Mouse (Mus musculus) cerebellum, adult 18-20 months (tissue): ENCODE data around the gene Cd24a.

Source experiments
- DNase-seq, 2 experiments: peaks; one replicate each; pipeline ENCODE4 v3.0.0; 2021

Gene Cd24a

DNA sequence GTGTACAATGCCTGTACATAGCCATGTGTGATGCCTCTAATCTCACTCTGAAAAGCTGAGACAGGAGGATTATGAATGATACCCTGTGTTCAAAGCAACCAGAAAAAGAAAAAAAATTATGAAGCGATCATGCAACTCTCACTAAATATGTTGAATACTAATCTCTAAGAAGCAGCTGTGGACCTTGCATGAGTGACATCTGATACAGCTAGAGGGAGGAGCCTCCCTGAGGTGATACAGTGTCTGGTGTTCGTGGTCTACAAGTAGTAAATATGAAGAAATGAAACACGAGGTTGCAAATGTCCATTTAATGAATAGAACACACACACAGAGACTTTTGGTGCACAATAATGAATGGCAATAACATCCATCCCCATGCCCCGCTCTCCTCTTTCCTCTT is 52.5 kb downstream of the Cd24a start:
- DNase-seq: no peak

- no peak for DNase-seq
Observed at GRCm38 (mm10) chr10:43631049-43631448, 53.0 kb downstream of the Cd24a start.

GRCm38 (mm10) chr10:43631639-43632354 is 53.7 kb downstream of the Cd24a start:
- DNase-seq: no peak

- no peak for DNase-seq
Observed at GRCm38 (mm10) chr10:43633117-43633516, 55.0 kb downstream of the Cd24a start.
